Mouse (Mus musculus) neural tube, embryonic 15.5 days (tissue): ENCODE results near the gene Ctdnep1. TPM values are rescaled to one million over a fixed set of nuclear protein-coding genes. Genes with fewer than 3 reads are reported as not detected.
A peak's percentile ranks its signal among the peaks of the same experiment; 100 is the strongest.
"Not testable (repeated sequence)": the region's sequence is repeated elsewhere in the genome, so short reads cannot be mapped to it uniquely, and the experiment has no call there.

ENCODE experiments used
- ATAC-seq: fragments of 200-750 bp; cut with Nextera tagmentation; 2 replicates; pipeline ENCODE4 v1.8.0; 2017; ENCODE audit warnings: mild to moderate bottlenecking, moderate TSS enrichment, moderate library complexity; ENCODE audit not compliant: low FRiP score
- H3K27ac ChIP-seq: fragments of 300-500 bp; sonication (generic); replicated peaks from 2 replicates; pipeline ENCODE4 v1.5.1; 2015; ENCODE audit warnings: mild to moderate bottlenecking, inconsistent platforms
- H3K27me3 ChIP-seq: fragments of 300-500 bp; sonication (generic); replicated peaks from 2 replicates; pipeline ENCODE4 v1.6.1; 2015; ENCODE audit warnings: inconsistent platforms
- H3K36me3 ChIP-seq: fragments of 300-500 bp; sonication (generic); 2 replicates; pipeline ENCODE4 v1.6.1; 2015; ENCODE audit warnings: inconsistent platforms
- H3K4me1 ChIP-seq: fragments of 300-500 bp; sonication (generic); 2 replicates; pipeline ENCODE4 v1.6.1; 2015; ENCODE audit warnings: inconsistent platforms
- H3K4me2 ChIP-seq: fragments of 300-500 bp; sonication (generic); 2 replicates; pipeline ENCODE4 v1.6.1; 2015; ENCODE audit warnings: inconsistent platforms, mild to moderate bottlenecking, moderate library complexity
- H3K4me3 ChIP-seq: fragments of 300-500 bp; sonication (generic); replicated peaks from 2 replicates; pipeline ENCODE4 v1.5.1; 2015; ENCODE audit warnings: mild to moderate bottlenecking, inconsistent platforms
- H3K9ac ChIP-seq: fragments of 300-500 bp; sonication (generic); replicated peaks from 2 replicates; pipeline ENCODE4 v1.6.1; 2015; ENCODE audit warnings: mild to moderate bottlenecking, inconsistent platforms
- H3K9me3 ChIP-seq: fragments of 300-500 bp; sonication (generic); replicated peaks from 2 replicates; pipeline ENCODE4 v1.6.1; 2016; ENCODE audit warnings: inconsistent platforms
- WGBS: fragments of 180-500 bp; shearing (Covaris S2); methylation state at CpG from one replicate; pipeline ENCODE4 v1.1.7; 2015; ENCODE audit warnings: mixed read lengths; 5-methylcytosine and 5-hydroxymethylcytosine counted together
- polyA plus RNA-seq: library from polyadenylated mRNA; unstranded; fragments of >200 nt; fragmentation: Nextera tagmentation; extraction: Ambion mirVana; gene quantifications from 2 replicates; pipeline ENCODE4 v1.2.1, GENCODE M21; 2015

Ctdnep1 gene
- polyA plus RNA-seq, 1 experiment from 2014 or later = 27.2 TPM

GRCm38 (mm10) chr11:69952274-69952673, 28.7 kb upstream of the Ctdnep1 start:
- ATAC-seq = no peak
- Histone ChIP-seq H3K27ac (no peak overlapping the region), H3K4me2 (no peak overlapping the region), H3K36me3 (no peaks in the 10 kb centered on the region), H3K4me3 (no peak overlapping the region), H3K9me3 (no peaks in the 10 kb centered on the region), H3K27me3 (peaks cover 22% of the 10 kb centered on the region), H3K4me1 (peaks cover 18% of the 10 kb centered on the region), H3K9ac (no peak overlapping the region)
- 62% methylated on average over 1 of the region's 1 CpGs for WGBS

- H3K9ac ChIP-seq = no peak overlapping the region
- 73% methylated on average over 11 of the region's 11 CpGs for WGBS
- no peak overlapping the region for H3K27ac ChIP-seq
- H3K36me3 ChIP-seq = no peaks in the 10 kb centered on the region
- no peak overlapping the region for H3K4me2 ChIP-seq
- H3K4me1 ChIP-seq = peaks cover 7% of the 10 kb centered on the region
- peaks cover 15% of the 10 kb centered on the region for H3K27me3 ChIP-seq
- no peak overlapping the region for H3K4me3 ChIP-seq
- H3K9me3 ChIP-seq = no peaks in the 10 kb centered on the region
- ATAC-seq = no peak
These were observed 27.6 kb upstream of the Ctdnep1 start for GRCm38 (mm10) chr11:69953267-69953915.

- WGBS = 77% methylated on average over 4 of the region's 4 CpGs
- H3K27ac ChIP-seq, ATAC-seq, H3K9me3 ChIP-seq, H3K36me3 ChIP-seq, H3K27me3 ChIP-seq, H3K4me2 ChIP-seq, H3K4me1 ChIP-seq, H3K4me3 ChIP-seq, H3K9ac ChIP-seq: not testable (repeated sequence)
These were observed 25.3 kb upstream of the Ctdnep1 start for GRCm38 (mm10) chr11:69955618-69956017.

- Histone ChIP-seq H3K36me3 (no peaks in the 10 kb centered on the region), H3K9me3 (no peaks in the 10 kb centered on the region), H3K4me1 (no peaks in the 10 kb centered on the region), H3K4me3 (no peak overlapping the region), H3K9ac (no peak overlapping the region), H3K27me3 (peaks cover 12% of the 10 kb centered on the region; the same call in 1 of the 2 replicates), H3K4me2 (no peak overlapping the region), H3K27ac (no peak overlapping the region)
- no peak for ATAC-seq
- WGBS = 68% methylated on average over 1 of the region's 1 CpGs
These were observed 24.7 kb upstream of the Ctdnep1 start for GRCm38 (mm10) chr11:69956218-69956617.

DNA sequence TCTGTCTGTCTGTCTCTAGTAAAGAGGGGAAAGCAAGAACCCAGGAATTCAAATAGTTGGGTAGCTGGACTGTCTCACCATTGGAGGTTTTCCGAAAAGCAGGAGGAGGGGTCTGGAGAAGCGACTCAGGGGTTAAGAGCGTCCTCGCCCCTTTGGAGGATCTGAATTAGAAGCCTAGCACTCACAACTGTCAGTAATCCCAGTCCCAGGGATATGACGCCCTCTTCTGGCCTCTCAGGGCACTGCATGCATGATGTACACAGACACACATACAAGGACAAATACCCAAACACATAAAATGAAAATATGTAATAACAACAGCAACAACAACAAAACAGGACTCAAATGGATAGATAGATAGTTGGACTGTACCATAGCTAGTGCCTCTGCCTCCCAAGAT, 20.3 kb upstream of the Ctdnep1 start:
- 39% methylated on average over 5 of the region's 5 CpGs for WGBS
- ATAC-seq = no peak
- no peak overlapping the region for H3K9ac ChIP-seq
- peaks cover 55% of the 10 kb centered on the region for H3K27me3 ChIP-seq
- H3K4me3 ChIP-seq = no peak overlapping the region
- H3K27ac ChIP-seq = no peak overlapping the region
- no peak overlapping the region for H3K4me2 ChIP-seq
- H3K4me1 ChIP-seq = peaks cover 6% of the 10 kb centered on the region; the same call in 1 of the 2 replicates
- no peaks in the 10 kb centered on the region for H3K9me3 ChIP-seq
- no peaks in the 10 kb centered on the region for H3K36me3 ChIP-seq

DNA sequence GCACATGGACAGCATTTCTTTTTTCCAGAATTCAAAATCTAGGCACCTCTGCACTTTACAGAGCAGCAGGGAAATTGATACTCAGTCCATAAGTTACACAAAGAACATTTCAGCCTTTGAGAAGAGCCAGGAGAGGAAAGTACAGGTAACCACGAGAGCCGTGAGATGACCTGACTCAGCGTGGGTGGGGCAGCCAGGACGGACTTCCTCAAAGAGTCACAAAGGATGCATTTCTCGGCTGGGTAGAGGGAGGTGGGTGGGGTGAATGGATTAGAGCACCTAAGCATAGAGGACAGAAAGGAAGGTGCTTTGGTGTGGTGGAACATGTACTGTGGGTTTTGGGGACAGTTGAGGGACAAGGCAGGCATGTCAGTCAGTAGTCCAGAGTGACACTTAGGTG, 19.1 kb upstream of the Ctdnep1 start:
- no peak for ATAC-seq
- Histone ChIP-seq H3K27ac (no peak overlapping the region), H3K9ac (no peak overlapping the region), H3K4me1 (peaks cover 17% of the 10 kb centered on the region), H3K9me3 (no peaks in the 10 kb centered on the region), H3K4me3 (no peak overlapping the region), H3K36me3 (no peaks in the 10 kb centered on the region), H3K27me3 (peaks cover 66% of the 10 kb centered on the region), H3K4me2 (no peak overlapping the region)
- 44% methylated on average over 5 of the region's 5 CpGs for WGBS

DNA sequence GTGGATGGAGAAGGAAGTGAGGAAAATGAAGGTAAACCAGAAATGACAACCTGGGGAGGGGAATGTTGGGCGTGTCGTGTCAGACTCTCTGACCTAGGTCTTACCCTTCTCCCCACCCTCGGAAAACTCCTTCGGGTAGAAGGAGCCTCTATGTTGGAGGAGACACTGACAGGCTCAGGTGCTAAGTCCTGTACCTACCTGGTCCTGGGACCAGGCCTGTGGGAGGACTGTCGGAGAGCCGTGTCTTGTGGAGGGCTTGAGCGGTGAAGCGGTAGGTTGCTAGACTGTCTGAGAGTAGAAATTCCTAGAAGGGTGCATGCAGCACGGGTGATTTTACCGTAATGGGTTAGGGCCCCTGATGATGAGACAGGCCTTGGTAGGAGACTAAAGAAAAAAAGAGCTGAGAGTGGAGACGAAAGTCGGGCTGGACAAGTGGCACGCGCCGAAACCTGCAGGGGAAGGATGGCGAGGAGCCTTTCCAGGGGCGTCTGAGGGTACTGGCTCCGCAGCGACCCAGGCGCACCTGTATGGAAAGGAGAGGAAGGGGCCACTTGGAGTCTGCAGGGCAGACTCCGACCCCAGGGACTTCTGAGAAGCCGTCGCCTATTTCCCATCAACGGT, 16.2 kb upstream of the Ctdnep1 start, which contains the start of gene Cldn7:
Gene Cldn7, plus strand, starts transcription at position 130 of the 621 bp plus-strand sequence.
- peak within 1 kb of the TSS; percentile 34 for H3K4me2 ChIP-seq
- H3K36me3 ChIP-seq = peaks cover 18% of the 10 kb centered on the region
- peaks cover 18% of the 10 kb centered on the region for H3K4me1 ChIP-seq
- H3K9me3 ChIP-seq = no peaks in the 10 kb centered on the region
- H3K27ac ChIP-seq = no peak within 1 kb of the TSS
- H3K4me3 ChIP-seq = peak within 1 kb of the TSS; percentile 14; the same call in 1 of the 2 replicates
- H3K27me3 ChIP-seq = peaks cover 83% of the 10 kb centered on the region
- no peak for ATAC-seq
- WGBS = 18% methylated on average over 24 of the region's 24 CpGs
- no peak within 1 kb of the TSS for H3K9ac ChIP-seq

DNA sequence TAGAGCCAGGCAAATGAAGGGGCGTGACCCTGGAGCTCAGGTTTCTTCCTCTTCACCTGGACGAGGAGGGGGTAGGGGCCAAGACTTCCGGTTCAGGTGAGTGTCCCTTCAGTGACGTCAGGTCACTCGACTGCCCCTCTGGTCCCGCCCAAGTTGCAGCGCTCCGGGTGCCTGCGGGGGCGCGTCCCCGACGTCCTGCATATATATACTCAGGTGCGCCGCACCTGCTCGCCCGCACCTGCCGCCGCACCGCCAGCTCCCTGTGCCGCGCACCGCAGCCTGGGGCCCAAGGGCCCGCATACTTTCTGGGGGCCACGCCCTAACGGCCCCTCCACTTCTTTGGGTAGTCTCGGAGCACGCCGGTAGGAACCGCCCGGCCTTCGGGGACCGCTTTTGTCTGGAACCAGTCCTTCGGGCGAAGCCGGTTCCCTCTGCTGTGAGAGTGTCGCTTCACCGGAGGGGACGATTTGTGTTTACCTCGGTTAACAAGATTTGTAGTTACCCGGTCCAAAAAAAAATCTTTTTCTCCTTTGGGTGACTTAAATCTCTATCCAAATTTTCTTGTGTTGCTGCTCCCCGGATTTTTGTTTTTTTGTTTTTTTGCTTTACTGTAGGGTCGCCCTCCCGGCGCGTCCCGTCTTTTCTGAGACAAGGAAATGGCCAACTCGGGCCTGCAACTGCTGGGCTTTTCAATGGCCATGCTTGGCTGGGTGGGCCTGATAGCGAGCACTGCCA, 15.5 kb upstream of the Ctdnep1 start:
- ATAC-seq = no peak
- 1% methylated on average over 48 of the region's 49 CpGs for whole genome bisulfite sequencing
- peak overlapping the region; percentile 17; the same call in 1 of the 2 replicates for H3K4me3 ChIP-seq
- peaks cover 23% of the 10 kb centered on the region for H3K36me3 ChIP-seq
- peak overlapping the region; percentile 49 for H3K4me2 ChIP-seq
- H3K9me3 ChIP-seq = no peaks in the 10 kb centered on the region
- H3K9ac ChIP-seq = no peak overlapping the region
- peaks cover 83% of the 10 kb centered on the region for H3K27me3 ChIP-seq
- no peak overlapping the region for H3K27ac ChIP-seq
- H3K4me1 ChIP-seq = peaks cover 18% of the 10 kb centered on the region

DNA sequence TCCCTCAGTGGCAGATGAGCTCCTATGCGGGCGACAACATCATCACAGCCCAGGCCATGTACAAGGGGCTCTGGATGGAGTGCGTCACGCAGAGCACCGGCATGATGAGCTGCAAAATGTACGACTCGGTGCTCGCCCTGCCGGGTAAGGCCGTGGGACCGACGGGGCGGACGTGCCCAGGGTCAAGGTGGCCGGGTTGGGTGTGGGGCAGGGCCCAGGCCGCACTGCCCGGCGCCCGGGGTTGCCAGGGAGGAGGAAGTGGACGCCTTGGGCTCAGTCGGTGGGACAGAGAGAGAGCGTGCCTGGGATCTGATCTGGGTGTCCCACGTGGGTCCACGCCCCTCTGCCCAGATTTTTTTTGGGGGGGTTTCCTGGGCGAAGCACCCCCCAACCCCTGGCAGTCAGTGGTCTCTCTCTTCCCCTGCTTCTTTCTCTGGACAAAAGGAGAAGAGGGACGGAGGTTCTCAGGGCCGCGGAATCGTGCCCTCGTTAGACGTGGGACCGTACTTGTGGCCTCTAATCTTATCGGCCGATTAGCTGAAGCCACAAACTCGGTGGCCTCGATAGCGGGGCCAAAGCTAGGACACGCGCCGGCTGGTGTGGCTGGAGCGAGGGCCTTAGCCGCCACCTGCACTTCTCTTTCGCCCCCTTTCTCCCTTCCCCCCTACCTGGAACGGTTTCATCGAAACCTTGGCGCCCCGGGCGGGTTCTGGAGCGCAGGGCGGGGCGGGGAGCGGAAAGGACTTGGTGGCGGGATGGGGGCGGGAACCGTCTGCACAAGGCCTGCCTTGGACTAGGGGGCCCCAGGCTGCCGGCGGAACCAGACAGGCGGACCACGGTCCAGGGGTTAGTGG, 14.7 kb upstream of the Ctdnep1 start:
- ATAC-seq = 0 out of 2 replicates have a peak, but pooled peaks have one; percentile 41
- H3K27ac ChIP-seq = no peak overlapping the region
- H3K27me3 ChIP-seq = peaks cover 77% of the 10 kb centered on the region
- 2% methylated on average over 59 of the region's 59 CpGs for WGBS
- H3K9me3 ChIP-seq = no peaks in the 10 kb centered on the region
- H3K4me1 ChIP-seq = peaks cover 18% of the 10 kb centered on the region
- H3K9ac ChIP-seq = 0 out of 2 replicates have a peak overlapping the region, but pooled peaks have one; percentile 0
- H3K36me3 ChIP-seq = peaks cover 27% of the 10 kb centered on the region
- H3K4me3 ChIP-seq = peak overlapping the region; percentile 17
- peak overlapping the region; percentile 49 for H3K4me2 ChIP-seq

GRCm38 (mm10) chr11:69966860-69967517, 14.0 kb upstream of the Ctdnep1 start:
- Histone ChIP-seq H3K9ac (0 out of 2 replicates have a peak overlapping the region, but pooled peaks have one; percentile 0), H3K9me3 (no peaks in the 10 kb centered on the region), H3K27me3 (peaks cover 70% of the 10 kb centered on the region), H3K27ac (no peak overlapping the region), H3K4me2 (peak overlapping the region; percentile 49), H3K4me3 (peak overlapping the region; percentile 17), H3K36me3 (peaks cover 32% of the 10 kb centered on the region), H3K4me1 (peaks cover 18% of the 10 kb centered on the region)
- 38% methylated on average over 17 of the region's 17 CpGs for WGBS
- no peak for ATAC-seq

GRCm38 (mm10) chr11:69968793-69969192, 12.2 kb upstream of the Ctdnep1 start:
- no peak overlapping the region for H3K4me2 ChIP-seq
- H3K27ac ChIP-seq = no peak overlapping the region
- WGBS = 86% methylated on average over 4 of the region's 4 CpGs
- H3K9ac ChIP-seq = no peak overlapping the region
- H3K4me3 ChIP-seq = no peak overlapping the region
- no peak for ATAC-seq
- H3K36me3 ChIP-seq = peaks cover 48% of the 10 kb centered on the region
- H3K9me3 ChIP-seq = no peaks in the 10 kb centered on the region
- H3K27me3 ChIP-seq = peaks cover 52% of the 10 kb centered on the region
- peaks cover 18% of the 10 kb centered on the region for H3K4me1 ChIP-seq
